Mouse (Mus musculus): ENCODE measurements around the gene Plk5. TPM values are rescaled to one million over a fixed set of nuclear protein-coding genes. Genes with fewer than 3 reads are reported as not detected.

Gene Plk5
- polyA plus RNA-seq (2016; fragmentation: Nextera tagmentation; extraction: Ambion mirVana), result 0.23 and 0.40 TPM in 2 replicates

- ATAC-seq (ENCODE audit: low FRiP score), result no peak
- Histone ChIP-seq H3K36me3 (replicated peaks) (no peaks in the 10 kb centered on the region), H3K4me3 (replicated peaks) (peak within 1 kb of the TSS; percentile 36), H3K4me1 (peaks cover 16% of the 10 kb centered on the region), H3K27me3 (peaks cover 93% of the 10 kb centered on the region), H3K27ac (no peak within 1 kb of the TSS), H3K9ac (peak within 1 kb of the TSS; percentile 42; the same call in 1 of the 2 replicates), H3K4me2 (peak within 1 kb of the TSS; percentile 52), H3K9me3 (no peaks in the 10 kb centered on the region)
- under 1% methylated on average over 53 of the region's 53 CpGs for WGBS
Observed at GRCm38 (mm10) chr10:80356001-80356682, at the start of gene Plk5. TSS of gene Plk5 (plus strand) at chr10:80356459.

- peak overlapping the region; percentile 2; the same call in 1 of the 2 replicates for H3K4me3 ChIP-seq (replicated peaks)
- no peaks in the 10 kb centered on the region for H3K9me3 ChIP-seq
- no peak for ATAC-seq (ENCODE audit: low FRiP score)
- peaks cover 51% of the 10 kb centered on the region for H3K27me3 ChIP-seq
- H3K27ac ChIP-seq, result no peak overlapping the region
- no peak overlapping the region for H3K4me2 ChIP-seq
- WGBS, result 95% methylated on average over 16 of the region's 16 CpGs
- no peak overlapping the region for H3K9ac ChIP-seq
- H3K36me3 ChIP-seq (replicated peaks), result peaks cover 100% of the 10 kb centered on the region
- H3K4me1 ChIP-seq, result peaks cover 27% of the 10 kb centered on the region
Observed at GRCm38 (mm10) chr10:80311560-80311959, 44.7 kb upstream of the Plk5 start.

GRCm38 (mm10) chr10:80312586-80313504 lies 43.4 kb upstream of the Plk5 start:
- H3K27ac ChIP-seq, result no peak overlapping the region
- no peaks in the 10 kb centered on the region for H3K9me3 ChIP-seq
- peaks cover 100% of the 10 kb centered on the region for H3K36me3 ChIP-seq (replicated peaks)
- H3K4me2 ChIP-seq, result no peak overlapping the region
- WGBS, result 77% methylated on average over 54 of the region's 54 CpGs
- no peak overlapping the region for H3K9ac ChIP-seq
- peaks cover 32% of the 10 kb centered on the region for H3K4me1 ChIP-seq
- H3K4me3 ChIP-seq (replicated peaks), result no peak overlapping the region
- H3K27me3 ChIP-seq, result peaks cover 51% of the 10 kb centered on the region
- no peak for ATAC-seq (ENCODE audit: low FRiP score)

GRCm38 (mm10) chr10:80313627-80314201 lies 42.5 kb upstream of the Plk5 start:
- H3K27ac ChIP-seq, result no peak overlapping the region
- no peak overlapping the region for H3K9ac ChIP-seq
- no peak overlapping the region for H3K4me3 ChIP-seq (replicated peaks)
- H3K9me3 ChIP-seq, result no peaks in the 10 kb centered on the region
- peaks cover 100% of the 10 kb centered on the region for H3K36me3 ChIP-seq (replicated peaks)
- WGBS, result 70% methylated on average over 20 of the region's 20 CpGs
- peaks cover 32% of the 10 kb centered on the region for H3K4me1 ChIP-seq
- ATAC-seq (ENCODE audit: low FRiP score), result no peak
- no peak overlapping the region for H3K4me2 ChIP-seq
- H3K27me3 ChIP-seq, result peaks cover 51% of the 10 kb centered on the region

GRCm38 (mm10) chr10:80314494-80315001 lies 41.7 kb upstream of the Plk5 start:
- 57% methylated on average over 16 of the region's 16 CpGs for WGBS
- H3K4me1 ChIP-seq, result peaks cover 40% of the 10 kb centered on the region

GRCm38 (mm10) chr10:80315315-80315714 lies 40.9 kb upstream of the Plk5 start:
- Histone ChIP-seq H3K27ac (no peak overlapping the region), H3K36me3 (replicated peaks) (peaks cover 87% of the 10 kb centered on the region), H3K4me1 (peaks cover 44% of the 10 kb centered on the region)

More at GRCm38 (mm10) chr10:80314494-80315001, 41.7 kb upstream of the Plk5 start:
- ATAC-seq (ENCODE audit: low FRiP score), result no peak
- H3K27ac ChIP-seq, result no peak overlapping the region
- peaks cover 51% of the 10 kb centered on the region for H3K27me3 ChIP-seq
- H3K4me3 ChIP-seq (replicated peaks), result no peak overlapping the region
- no peak overlapping the region for H3K9ac ChIP-seq
- no peak overlapping the region for H3K4me2 ChIP-seq
- peaks cover 94% of the 10 kb centered on the region for H3K36me3 ChIP-seq (replicated peaks)
- no peaks in the 10 kb centered on the region for H3K9me3 ChIP-seq

GRCm38 (mm10) chr10:80316359-80316781 lies 39.9 kb upstream of the Plk5 start:
- peaks cover 44% of the 10 kb centered on the region for H3K27me3 ChIP-seq
- H3K9ac ChIP-seq, result no peak overlapping the region; the same call in 1 of the 2 replicates
- H3K36me3 ChIP-seq (replicated peaks), result peaks cover 76% of the 10 kb centered on the region
- H3K4me1 ChIP-seq, result peaks cover 44% of the 10 kb centered on the region
- peak; percentile 31; the same call in 1 of the 2 replicates for ATAC-seq (ENCODE audit: low FRiP score)
- H3K4me3 ChIP-seq (replicated peaks), result no peak overlapping the region
- WGBS, result 29% methylated on average over 11 of the region's 11 CpGs
- no peak overlapping the region for H3K4me2 ChIP-seq
- H3K9me3 ChIP-seq, result no peaks in the 10 kb centered on the region
- peak overlapping the region; percentile 46; the same call in 1 of the 2 replicates for H3K27ac ChIP-seq

More at GRCm38 (mm10) chr10:80315315-80315714, 40.9 kb upstream of the Plk5 start:
- Histone ChIP-seq H3K27me3 (peaks cover 51% of the 10 kb centered on the region), H3K4me2 (no peak overlapping the region), H3K9ac (peak overlapping the region; percentile 14; the same call in 1 of the 2 replicates), H3K4me3 (replicated peaks) (no peak overlapping the region; the same call in 1 of the 2 replicates), H3K9me3 (no peaks in the 10 kb centered on the region)
- 59% methylated on average over 27 of the region's 27 CpGs for WGBS
- ATAC-seq (ENCODE audit: low FRiP score), result no peak

GRCm38 (mm10) chr10:80317011-80317410 lies 39.2 kb upstream of the Plk5 start:
- Histone ChIP-seq H3K27me3 (peaks cover 38% of the 10 kb centered on the region), H3K4me2 (no peak overlapping the region), H3K36me3 (replicated peaks) (peaks cover 70% of the 10 kb centered on the region), H3K27ac (0 out of 2 replicates have a peak overlapping the region, but pooled peaks have one; percentile 13), H3K9me3 (no peaks in the 10 kb centered on the region), H3K4me3 (replicated peaks) (no peak overlapping the region), H3K9ac (no peak overlapping the region), H3K4me1 (peaks cover 44% of the 10 kb centered on the region)
- no peak for ATAC-seq (ENCODE audit: low FRiP score)
- 70% methylated on average over 10 of the region's 10 CpGs for WGBS

- WGBS, result under 1% methylated on average over 34 of the region's 34 CpGs
- Histone ChIP-seq H3K4me2 (peak within 1 kb of the TSS; percentile 85), H3K27me3 (peaks cover 28% of the 10 kb centered on the region), H3K9ac (peak within 1 kb of the TSS; percentile 77), H3K9me3 (no peaks in the 10 kb centered on the region), H3K36me3 (replicated peaks) (peaks cover 36% of the 10 kb centered on the region), H3K27ac (peak within 1 kb of the TSS; percentile 65), H3K4me1 (peaks cover 47% of the 10 kb centered on the region), H3K4me3 (replicated peaks) (peak within 1 kb of the TSS; percentile 81)
- peak; percentile 67 for ATAC-seq (ENCODE audit: low FRiP score)
Observed at GRCm38 (mm10) chr10:80320340-80320760, 35.9 kb upstream of the Plk5 start, which contains the start of gene 2310011J03Rik. TSS of gene 2310011J03Rik (minus strand) at chr10:80320537.

GRCm38 (mm10) chr10:80321014-80321669 lies 35.1 kb upstream of the Plk5 start:
- Histone ChIP-seq H3K27ac (no peak overlapping the region), H3K36me3 (replicated peaks) (peaks cover 28% of the 10 kb centered on the region), H3K9me3 (no peaks in the 10 kb centered on the region), H3K4me3 (replicated peaks) (no peak overlapping the region), H3K4me1 (peaks cover 39% of the 10 kb centered on the region), H3K27me3 (peaks cover 29% of the 10 kb centered on the region), H3K9ac (no peak overlapping the region), H3K4me2 (no peak overlapping the region)
- ATAC-seq (ENCODE audit: low FRiP score), result no peak
- 82% methylated on average over 6 of the region's 6 CpGs for WGBS

Measured in forebrain, embryonic 12.5 days (tissue).